Mouse (Mus musculus) kidney, adult 18-20 months (tissue): ENCODE data around the gene Elmo1.

Source experiments
- DNase-seq: peaks from one replicate; pipeline ENCODE4 v3.0.0; 2021

The Elmo1 gene

DNA sequence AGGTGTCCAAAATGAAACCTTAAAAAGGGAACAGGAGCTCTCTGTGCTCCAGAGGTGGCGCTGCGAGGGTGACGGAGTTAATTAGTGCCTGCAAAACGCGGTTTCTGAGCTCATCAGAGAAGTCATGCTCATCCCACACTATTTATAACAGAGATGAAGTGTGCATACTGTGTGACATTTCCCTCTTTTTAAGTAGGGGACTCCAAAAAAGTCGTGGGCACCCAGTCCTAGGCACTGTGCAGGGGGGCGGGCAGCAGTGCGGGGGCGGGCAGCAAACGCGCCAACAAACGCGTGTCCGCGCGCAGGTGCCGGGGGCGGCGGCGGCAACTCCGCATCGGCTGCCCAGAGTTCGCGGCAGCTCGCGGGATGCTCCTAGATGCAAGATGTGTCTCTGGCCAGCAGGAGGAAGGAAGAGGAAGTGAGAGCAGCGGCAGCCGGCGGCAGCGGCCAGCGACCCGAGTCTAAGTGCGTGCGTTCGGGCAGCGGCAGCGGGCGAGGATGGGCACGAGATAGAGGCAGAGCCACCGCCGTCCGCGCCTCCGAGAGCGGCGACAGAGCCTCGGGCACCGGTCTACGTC lies at the start of gene Elmo1:
TSS of gene Elmo1 (plus strand) at position 464 of the 578 bp plus-strand sequence.
- DNase-seq, result peak; percentile 64

DNA sequence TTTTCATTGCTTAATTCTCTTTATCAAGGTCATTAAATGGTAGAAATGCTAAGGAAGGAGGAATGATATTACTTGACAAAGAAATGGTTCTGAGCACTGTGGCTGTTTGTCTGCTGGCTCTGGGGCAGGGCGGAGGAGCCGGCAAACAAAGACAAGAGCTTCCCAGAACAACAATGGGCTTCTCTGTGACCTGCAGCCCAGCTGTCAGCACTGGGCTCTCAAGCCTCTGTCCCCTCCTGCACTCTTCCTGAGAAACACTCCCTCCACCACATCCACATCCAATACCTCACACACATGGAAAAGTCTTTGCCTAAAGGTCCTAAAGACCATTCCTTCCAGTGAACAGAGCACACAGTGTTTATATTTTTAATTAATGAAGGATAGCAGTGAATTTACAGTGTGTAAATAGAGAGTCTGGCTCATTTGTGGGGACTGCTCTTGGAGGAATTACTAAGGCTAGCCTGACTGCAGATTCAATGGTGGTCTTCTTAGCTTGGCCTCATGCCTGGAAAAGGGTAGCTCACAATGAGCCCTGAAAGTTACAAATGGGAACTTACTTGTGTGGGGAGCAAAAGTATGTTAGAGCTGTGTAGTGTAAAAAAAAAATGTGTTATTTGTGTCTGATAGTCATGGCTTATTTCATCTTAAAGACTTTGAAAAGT lies 49.1 kb upstream of the Elmo1 start:
- no peak for DNase-seq

GRCm38 (mm10) chr13:20042856-20043255 lies 47.5 kb upstream of the Elmo1 start:
- DNase-seq, result no peak

DNA sequence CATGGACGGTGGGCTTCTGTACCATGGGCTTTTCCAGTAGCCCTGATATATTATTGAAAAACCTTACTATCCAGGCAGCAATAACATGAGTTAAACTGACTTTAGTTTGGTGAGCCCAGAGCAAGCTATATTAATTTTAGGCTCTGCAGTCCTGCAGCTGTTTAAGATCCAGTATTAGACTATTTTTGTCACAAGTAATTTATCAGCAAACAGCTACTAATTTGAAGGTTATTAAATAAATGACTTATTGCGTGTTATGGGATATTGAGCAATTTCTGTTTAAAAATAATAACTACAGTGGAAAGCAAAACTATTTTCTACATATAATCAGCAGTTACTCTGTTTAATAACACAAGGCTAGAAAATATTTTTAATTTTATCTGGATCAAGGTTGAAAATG lies 45.0 kb upstream of the Elmo1 start:
- DNase-seq, result no peak

GRCm38 (mm10) chr13:20045836-20046235 lies 44.6 kb upstream of the Elmo1 start:
- no peak for DNase-seq

GRCm38 (mm10) chr13:20046406-20046805 lies 44.0 kb upstream of the Elmo1 start:
- DNase-seq, result no peak

- DNase-seq, result no peak
These were observed 42.2 kb upstream of the Elmo1 start for GRCm38 (mm10) chr13:20047926-20048836.

- no peak for DNase-seq
These were observed 41.6 kb upstream of the Elmo1 start for GRCm38 (mm10) chr13:20048837-20049160.

- DNase-seq, result no peak
These were observed 40.7 kb upstream of the Elmo1 start for GRCm38 (mm10) chr13:20049654-20050053.

GRCm38 (mm10) chr13:20050149-20050548 lies 40.2 kb upstream of the Elmo1 start:
- DNase-seq, result no peak

DNA sequence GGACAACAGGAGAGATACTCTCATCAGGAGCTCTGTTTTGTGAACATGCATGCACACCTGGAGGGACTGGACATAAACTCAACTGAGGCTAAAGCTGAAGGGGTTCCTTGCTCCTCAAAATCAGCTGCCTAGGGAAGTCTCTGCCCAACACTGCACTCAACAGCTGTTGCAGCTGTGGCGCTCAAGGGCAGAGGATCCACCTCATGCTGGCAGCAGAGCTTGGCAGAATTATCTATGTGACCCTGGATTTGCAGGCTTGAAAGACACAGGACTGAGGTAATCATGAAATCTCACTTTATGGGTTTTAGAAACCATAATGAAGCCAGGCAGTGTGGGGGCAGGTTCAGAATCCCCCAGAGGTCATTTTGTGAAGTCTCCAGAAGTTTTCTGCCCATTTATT lies 32.5 kb upstream of the Elmo1 start:
- DNase-seq, result no peak

- no peak for DNase-seq
These were observed 29.4 kb upstream of the Elmo1 start for GRCm38 (mm10) chr13:20061031-20061430.

- no peak for DNase-seq
These were observed 27.1 kb upstream of the Elmo1 start for GRCm38 (mm10) chr13:20063331-20063730.

DNA sequence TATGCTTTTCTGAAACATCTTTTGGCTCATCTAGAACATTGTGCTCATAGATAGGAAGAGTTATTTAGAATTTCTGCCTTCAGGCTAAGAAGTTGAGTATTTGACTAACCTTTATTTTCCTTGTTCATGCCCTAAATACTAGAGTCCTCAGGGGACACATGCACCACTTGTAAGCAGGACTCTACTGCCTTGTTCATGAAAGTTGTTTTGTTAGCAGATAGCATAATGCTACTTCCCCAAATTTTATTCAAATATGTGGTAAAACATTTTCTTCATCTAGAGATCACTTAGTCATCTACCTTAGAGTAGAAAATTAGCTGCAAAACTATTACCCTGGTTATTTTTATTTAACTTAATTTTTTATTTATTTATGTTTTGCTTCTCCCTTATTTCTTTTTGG lies 18.4 kb upstream of the Elmo1 start:
- no peak for DNase-seq

DNA sequence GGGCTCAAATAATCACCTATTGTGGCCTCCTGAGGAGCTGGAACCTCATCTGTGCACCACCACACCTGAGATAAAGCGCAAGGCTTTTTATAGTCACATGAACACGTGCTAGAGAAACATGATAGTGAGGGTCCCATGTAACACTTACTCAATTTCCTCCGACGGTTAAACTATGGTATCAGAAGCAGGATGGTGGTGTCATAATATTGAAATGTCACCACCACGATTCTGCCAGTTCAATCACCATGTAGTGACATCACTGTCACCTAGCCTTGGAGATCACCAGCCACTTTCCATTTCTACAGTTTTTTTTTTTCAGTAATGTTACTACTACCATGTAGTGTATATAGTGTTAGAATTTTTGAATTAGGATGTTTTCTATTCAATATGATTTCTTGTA lies 17.4 kb upstream of the Elmo1 start:
- DNase-seq, result no peak

- no peak for DNase-seq
These were observed 13.9 kb upstream of the Elmo1 start for GRCm38 (mm10) chr13:20076521-20076920.

GRCm38 (mm10) chr13:20077237-20077636 lies 13.2 kb upstream of the Elmo1 start:
- DNase-seq, result no peak

GRCm38 (mm10) chr13:20090711-20091603 lies 561 bp downstream of the Elmo1 start:
- DNase-seq, result peak; percentile 20

DNA sequence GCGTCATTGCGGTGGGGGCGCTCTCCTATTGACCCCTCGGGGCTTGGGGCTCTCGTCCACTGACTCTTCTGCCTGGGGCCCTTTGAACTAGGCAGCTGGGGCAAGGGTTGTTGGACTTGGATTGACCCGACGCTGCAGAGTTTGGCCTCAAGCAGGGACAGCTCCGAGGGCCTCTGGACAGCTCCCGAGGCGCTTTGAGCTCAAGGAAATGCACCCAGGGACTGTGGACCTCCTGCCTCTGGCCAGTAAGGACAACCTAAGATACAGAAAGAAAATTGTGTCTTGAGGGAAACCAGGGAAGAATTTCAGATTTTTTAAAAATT lies 1.2 kb downstream of the Elmo1 start:
- no peak for DNase-seq

DNA sequence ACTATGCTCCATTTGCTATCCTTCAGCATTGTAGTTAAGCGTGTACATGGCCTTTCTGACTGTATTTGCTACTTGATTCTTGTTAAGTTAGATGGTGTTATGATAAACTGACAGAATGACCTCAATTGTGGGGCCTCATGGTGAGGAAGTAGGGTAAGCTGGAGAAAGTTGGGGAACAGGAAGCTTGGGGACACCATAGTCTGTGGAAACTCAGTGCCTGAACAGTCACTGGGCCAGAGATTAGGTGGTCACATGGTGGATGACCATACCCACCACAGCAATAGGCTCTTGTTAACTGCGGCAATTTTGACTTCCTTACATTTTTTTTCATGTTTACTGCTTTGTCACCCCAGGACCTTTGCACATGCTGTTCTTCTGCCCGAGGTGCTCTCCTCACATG lies 1.9 kb downstream of the Elmo1 start:
- DNase-seq, result no peak

DNA sequence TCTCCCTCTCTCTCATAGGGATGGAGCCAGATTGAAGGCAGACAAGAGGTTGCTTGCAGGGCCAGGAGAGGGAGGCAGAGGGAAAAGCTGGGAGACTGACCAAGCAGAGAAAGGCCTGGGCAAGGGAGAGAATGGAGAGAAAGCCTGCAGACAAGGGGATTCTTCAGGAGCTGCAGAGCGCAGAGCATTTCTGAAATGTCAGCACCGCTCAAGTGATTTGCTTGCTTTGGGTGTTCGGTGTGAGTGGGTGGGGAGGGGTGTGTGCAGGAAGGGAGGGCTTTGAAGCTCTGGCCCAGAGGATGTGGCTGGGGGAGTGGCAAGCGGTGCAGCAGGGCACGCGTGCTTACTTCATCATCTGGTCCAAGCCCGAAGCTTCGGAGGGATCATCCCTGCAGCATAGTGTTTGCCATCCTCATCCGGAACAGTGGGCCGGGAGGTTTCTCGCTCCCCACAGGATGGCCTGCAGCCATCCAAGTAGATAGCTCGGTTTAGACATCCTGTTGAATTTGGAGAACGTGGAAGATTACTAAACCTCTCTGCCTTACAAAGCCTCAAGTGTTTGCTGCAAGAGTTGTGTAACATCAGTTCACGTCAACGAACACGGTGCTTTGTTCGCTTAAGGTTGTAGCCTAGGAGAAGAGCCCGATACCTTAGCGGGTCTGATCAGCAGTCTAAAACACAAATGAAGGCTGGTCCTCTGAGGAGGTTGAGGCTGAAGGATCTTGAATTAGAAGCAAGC lies 3.1 kb downstream of the Elmo1 start:
- no peak for DNase-seq

DNA sequence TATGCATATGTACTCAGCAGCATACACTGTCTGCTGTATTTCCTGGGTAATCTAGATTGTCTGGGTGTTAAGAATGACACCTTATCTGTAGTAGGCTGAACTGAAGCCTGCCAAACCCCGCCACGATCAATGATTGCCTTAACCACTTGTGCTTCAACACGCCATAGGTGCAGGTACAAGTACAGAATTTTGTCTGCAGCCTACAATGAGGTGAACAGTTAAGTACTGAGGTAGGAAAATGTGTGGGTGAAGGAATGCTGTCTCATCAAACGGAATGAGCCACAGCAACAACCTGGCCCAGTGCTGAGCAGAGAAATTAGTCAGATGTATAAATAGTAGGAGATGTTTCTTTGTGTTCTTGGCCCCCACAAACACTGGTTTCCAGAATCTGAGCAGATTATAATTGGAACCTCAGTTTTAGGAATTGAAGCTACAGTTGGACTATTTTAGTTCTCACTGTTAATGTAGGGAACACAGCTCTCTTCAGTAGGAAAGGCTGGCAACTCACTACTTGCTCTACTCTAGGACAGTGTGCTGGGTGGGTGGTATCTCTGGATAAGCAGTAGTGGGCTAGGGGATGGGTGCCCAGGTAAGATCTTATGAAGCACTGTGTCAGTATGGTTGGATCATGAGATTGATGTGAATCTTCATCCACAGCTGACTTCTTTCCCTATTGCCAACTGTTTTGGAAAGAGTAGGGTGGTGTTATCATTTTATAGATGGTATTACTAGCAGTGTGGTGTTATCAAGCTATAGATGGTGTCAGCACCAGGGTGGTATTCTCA lies 4.7 kb downstream of the Elmo1 start:
- no peak for DNase-seq
